Mouse (Mus musculus) neural tube, postnatal 0 days (tissue): Measurements from ENCODE around the gene Fam189b. TPM values are rescaled to one million over a fixed set of nuclear protein-coding genes. Genes with fewer than 3 reads are reported as not detected.

Source experiments
- microRNA counts: library from miRNA; unstranded; fragments of <30 nt; microRNA quantifications from one replicate; lab custom pipeline; 2015
- microRNA-seq: library from miRNA; unstranded; fragments of <30 nt; microRNA quantifications from one replicate; pipeline ENCODE4, GENCODE M21; 2016
- polyA plus RNA-seq: library from polyadenylated mRNA; unstranded; fragments of >200 nt; fragmentation: Nextera tagmentation; extraction: Ambion mirVana; gene quantifications from 2 replicates; pipeline ENCODE4 v1.2.1, GENCODE M21; 2015

Gene Fam189b
- 32.2 and 35.7 TPM in 2 replicates for polyA plus RNA-seq

DNA sequence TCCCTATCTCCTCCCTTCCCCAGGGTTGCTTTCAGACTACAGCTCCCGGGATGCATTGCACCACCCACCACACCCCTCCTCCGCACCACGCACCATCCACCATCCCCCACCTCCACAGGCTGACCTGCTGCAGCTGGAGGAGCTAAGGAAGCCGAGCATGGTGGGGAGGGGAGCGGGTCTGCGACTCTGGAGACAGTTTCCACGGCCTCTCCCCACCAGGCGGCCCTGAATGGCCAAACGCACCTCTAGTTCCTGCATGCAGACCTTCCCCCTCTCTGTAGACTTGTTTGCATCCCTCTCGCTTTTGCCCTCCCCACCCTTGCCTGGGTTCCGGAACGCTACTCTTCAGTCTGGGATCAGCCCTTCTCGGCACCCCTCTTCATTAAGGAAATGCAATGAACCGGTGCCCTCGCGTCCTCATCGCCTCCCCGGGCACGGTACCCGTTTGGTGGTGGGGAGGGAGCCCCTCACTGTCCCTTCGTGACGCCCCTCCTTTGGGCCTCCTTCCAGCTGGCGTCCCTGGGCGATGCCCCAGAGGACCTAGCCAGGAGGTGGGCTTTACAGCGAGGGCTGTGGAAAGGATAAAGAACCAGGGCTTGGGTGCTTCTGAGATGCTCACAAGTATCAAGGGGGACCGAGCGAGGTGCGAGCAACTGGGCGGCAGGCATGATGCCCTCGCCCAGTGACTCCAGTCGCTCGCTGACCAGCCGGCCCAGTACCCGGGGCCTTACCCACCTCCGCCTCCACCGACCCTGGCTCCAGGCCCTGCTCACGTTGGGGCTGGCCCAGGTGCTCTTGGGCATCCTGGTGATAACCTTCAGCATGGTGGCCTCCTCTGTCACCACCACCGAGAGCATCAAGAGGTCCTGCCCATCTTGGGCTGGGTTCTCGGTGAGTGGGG is at the start of gene Fam189b:
TSS of gene Fam189b (plus strand) at position 86 of the 901 bp plus-strand sequence.

GRCm38 (mm10) chr3:89135958-89136357 is 47.0 kb upstream of the Fam189b start, which contains the start of gene Pklr:
Pklr (plus strand) TSS chr3:89136142.

GRCm38 (mm10) chr3:89159616-89160344 is 23.2 kb upstream of the Fam189b start, which contains the start of gene Hcn3:
Hcn3 (minus strand) TSS chr3:89160196.

GRCm38 (mm10) chr3:89164506-89165267 is 18.3 kb upstream of the Fam189b start, which contains the start of gene Clk2:
Clk2 (plus strand) TSS chr3:89164795.

GRCm38 (mm10) chr3:89177242-89178106 is 5.5 kb upstream of the Fam189b start, which contains the start of gene Scamp3:
Scamp3 (plus strand) TSS chr3:89177473.

DNA sequence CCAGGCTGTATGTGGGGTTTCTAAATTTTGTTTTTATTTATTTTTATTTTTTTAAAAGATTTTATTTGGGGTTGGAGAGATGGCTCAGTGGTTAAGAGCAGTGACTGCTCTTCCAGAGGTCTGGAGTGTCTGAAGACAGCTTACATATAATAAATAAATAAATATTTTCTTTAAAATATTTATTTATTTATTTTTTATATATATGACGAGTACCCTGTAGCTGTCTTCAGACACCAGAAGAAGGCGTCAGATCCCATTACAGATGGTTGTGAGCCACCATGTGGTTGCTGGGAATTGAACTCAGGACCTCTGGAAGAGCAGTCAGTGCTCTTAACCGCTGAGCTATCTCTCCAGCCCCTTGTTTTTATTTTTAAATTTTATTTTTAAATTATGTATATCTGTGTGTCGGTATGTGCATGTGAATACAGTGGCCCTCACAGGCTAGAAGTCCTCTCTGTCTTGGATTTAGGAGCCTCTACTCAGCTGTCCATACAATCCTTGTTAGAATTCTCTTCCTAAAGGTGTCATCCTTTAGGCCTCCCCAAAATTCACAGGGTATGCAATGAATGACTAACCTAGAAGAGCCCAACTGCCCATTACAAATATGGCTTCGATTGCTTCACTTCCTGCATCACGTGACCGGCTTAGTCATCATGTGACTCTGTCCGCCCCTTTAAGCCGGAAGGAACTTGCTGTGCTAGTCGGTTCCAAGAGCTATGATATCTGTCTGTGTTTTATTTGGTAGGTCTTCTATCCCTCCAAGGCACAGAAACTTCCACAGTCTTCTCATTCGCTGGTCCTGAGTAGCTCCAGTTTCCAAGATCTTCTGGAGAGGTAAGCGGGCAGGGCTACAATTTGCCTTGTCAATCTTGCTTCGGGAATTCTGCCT is 19.6 kb downstream of the Fam189b start, which contains the start of gene Gba:
TSS of gene Gba (plus strand) at position 676 of the 889 bp plus-strand sequence.

DNA sequence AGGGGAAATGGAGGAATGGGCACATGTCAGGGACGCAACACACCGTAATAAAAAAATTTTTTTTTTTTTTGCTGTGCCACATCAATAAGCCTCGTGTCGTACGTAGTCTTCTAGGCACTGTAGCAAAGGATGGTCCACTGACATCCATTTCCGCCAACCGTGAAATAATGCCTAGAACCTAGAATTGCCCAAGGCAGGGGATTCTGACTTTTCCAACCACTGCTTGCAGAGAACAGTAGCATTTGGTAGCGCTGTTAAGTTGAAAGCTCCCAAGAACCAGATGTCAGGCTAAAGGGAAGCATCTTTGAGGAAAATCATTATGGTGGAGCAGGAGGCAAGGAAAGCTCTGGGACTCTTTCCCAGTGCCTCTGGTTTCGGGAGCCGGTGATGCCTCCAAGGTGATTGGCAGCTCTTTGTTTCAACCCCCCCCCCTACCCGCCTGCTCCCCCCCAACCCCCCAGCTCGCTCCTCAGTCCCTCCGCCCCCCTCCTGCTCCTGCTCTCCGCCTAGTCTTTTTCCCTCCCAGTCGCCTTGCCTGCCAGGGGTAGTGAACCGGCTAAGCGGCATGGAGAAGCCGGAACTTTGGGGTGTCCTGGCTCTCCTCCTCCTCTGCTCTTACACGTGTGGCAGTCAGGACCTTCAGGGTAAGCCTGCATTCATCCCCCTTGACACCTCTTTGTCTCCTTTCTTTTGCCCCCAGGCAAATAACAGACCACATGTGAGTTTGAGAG is 31.9 kb downstream of the Fam189b start, which contains the start of gene Thbs3:
TSS of gene Thbs3 (plus strand) at position 500 of the 731 bp plus-strand sequence.

GRCm38 (mm10) chr3:89226900-89227299 is 44.0 kb downstream of the Fam189b start, which contains the start of gene Mtx1:
Mtx1 (minus strand) TSS chr3:89227088.

GRCm38 (mm10) chr3:89228836-89229235 is 45.9 kb downstream of the Fam189b start, which contains the start of gene Muc1:
Muc1 (plus strand) TSS chr3:89229057.

MicroRNA genes within 50 kb of the gene (microRNA counts, 519-probe panel; counts per million panel counts)
- 3,231 counts per million, percentile 17 among the panel's probes with 10 or more counts for microRNA mmu-miR-92b (lab: Ali Mortazavi, UCI)

Small RNAs within 50 kb of the gene (microRNA-seq; reads per million reads assigned to microRNA genes)
- gene Mir92b: 1,755 reads per million, percentile 80 among the genes with 10 or more reads in this experiment

Other genes starting within 250 kb of the Fam189b start
- 15.8 and 17.1 TPM in 2 replicates for gene Ash1l, start 232.5 kb upstream of the Fam189b start, polyA plus RNA-seq
- gene Dap3, start 232.0 kb upstream of the Fam189b start, polyA plus RNA-seq: 118 and 128 TPM in 2 replicates
- 99.3 and 116 TPM in 2 replicates for gene Rusc1, start 89.8 kb upstream of the Fam189b start, polyA plus RNA-seq
- not detected in 2 replicates for gene Gm43738, start 82.0 kb upstream of the Fam189b start, polyA plus RNA-seq
- gene Fdps, start 81.2 kb upstream of the Fam189b start, polyA plus RNA-seq: 365 and 386 TPM in 2 replicates
- 0.05 and 0.23 TPM in 2 replicates for gene Pklr, start 47.0 kb upstream of the Fam189b start, polyA plus RNA-seq
- 33.7 and 44.1 TPM in 2 replicates for gene Hcn3, start 22.9 kb upstream of the Fam189b start, polyA plus RNA-seq
- 18.0 and 20.4 TPM in 2 replicates for gene Clk2, start 18.3 kb upstream of the Fam189b start, polyA plus RNA-seq
- 157 and 167 TPM in 2 replicates for gene Scamp3, start 5.7 kb upstream of the Fam189b start, polyA plus RNA-seq
- gene Gba, start 19.8 kb downstream of the Fam189b start, polyA plus RNA-seq: 44.1 and 48.5 TPM in 2 replicates
- 43.9 and 50.6 TPM in 2 replicates for gene Thbs3, start 32.0 kb downstream of the Fam189b start, polyA plus RNA-seq
- 160 and 167 TPM in 2 replicates for gene Mtx1, start 43.9 kb downstream of the Fam189b start, polyA plus RNA-seq
- gene Muc1, start 45.9 kb downstream of the Fam189b start, polyA plus RNA-seq: 0.67 and 1.2 TPM in 2 replicates
- gene Krtcap2, start 62.8 kb downstream of the Fam189b start, polyA plus RNA-seq: 272 and 290 TPM in 2 replicates
- gene Trim46, start 63.2 kb downstream of the Fam189b start, polyA plus RNA-seq: 48.0 and 58.9 TPM in 2 replicates
- gene Dpm3, start 76.2 kb downstream of the Fam189b start, polyA plus RNA-seq: 131 and 136 TPM in 2 replicates
- gene Slc50a1, start 87.4 kb downstream of the Fam189b start, polyA plus RNA-seq: 56.5 and 58.8 TPM in 2 replicates
- gene Efna1, start 98.0 kb downstream of the Fam189b start, polyA plus RNA-seq: 7.1 and 9.8 TPM in 2 replicates
- 90.5 and 99.5 TPM in 2 replicates for gene Efna3, start 139.8 kb downstream of the Fam189b start, polyA plus RNA-seq
- gene Efna4, start 154.9 kb downstream of the Fam189b start, polyA plus RNA-seq: 2.2 and 2.3 TPM in 2 replicates
- gene Adam15, start 166.9 kb downstream of the Fam189b start, polyA plus RNA-seq: 77.7 and 84.5 TPM in 2 replicates
- gene Dcst2, start 178.8 kb downstream of the Fam189b start, polyA plus RNA-seq: 0.26 and 0.42 TPM in 2 replicates
- 1.4 and 1.6 TPM in 2 replicates for gene Dcst1, start 182.1 kb downstream of the Fam189b start, polyA plus RNA-seq
- 1.1 and 1.4 TPM in 2 replicates for gene Zbtb7b, start 211.6 kb downstream of the Fam189b start, polyA plus RNA-seq
- not detected in 2 replicates for gene Lenep, start 219.7 kb downstream of the Fam189b start, polyA plus RNA-seq
- gene Flad1, start 228.7 kb downstream of the Fam189b start, polyA plus RNA-seq: 22.5 and 26.6 TPM in 2 replicates
- 65.2 and 67.0 TPM in 2 replicates for gene Cks1b, start 235.2 kb downstream of the Fam189b start, polyA plus RNA-seq
- gene Shc1, start 235.3 kb downstream of the Fam189b start, polyA plus RNA-seq: 13.9 and 16.1 TPM in 2 replicates
- gene Pygo2, start 247.1 kb downstream of the Fam189b start, polyA plus RNA-seq: 33.8 and 34.4 TPM in 2 replicates